Mouse (Mus musculus) mature B cell (primary cell): ENCODE measurements around the gene Slc6a20b.
"Not testable (repeated sequence)": the region's sequence is repeated elsewhere in the genome, so short reads cannot be mapped to it uniquely, and the experiment has no call there.

ENCODE experiments used
- in situ Hi-C: fragments of 300-500 bp; cut with MboI; formaldehyde crosslinking; loops from 2 replicates; pipeline ENCODE4 v1.14.3; 2019

Gene Slc6a20b

DNA sequence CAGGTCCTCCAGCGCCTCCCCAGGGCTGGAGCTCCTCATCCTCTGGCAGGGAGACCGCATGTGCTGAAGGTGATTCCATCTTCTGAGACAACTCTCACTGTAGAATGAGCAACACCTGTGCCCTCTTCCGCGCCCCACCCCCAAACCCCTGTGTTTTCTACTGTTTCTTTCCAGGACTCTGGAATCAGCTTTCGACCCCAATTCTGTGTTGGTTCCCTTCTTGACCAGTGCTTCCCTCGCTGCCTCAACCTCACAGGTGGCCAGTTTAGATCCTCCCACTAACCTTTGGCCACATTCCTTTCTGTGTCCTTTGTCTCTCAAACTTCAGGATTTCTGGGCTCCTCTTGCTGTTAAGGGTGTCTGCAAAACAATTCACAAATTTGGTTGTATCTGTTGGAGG, at the start of gene Slc6a20b:
Slc6a20b (minus strand) TSS at position 285 of the 400 bp plus-strand sequence.
- in situ Hi-C loops, result no loop called here

DNA sequence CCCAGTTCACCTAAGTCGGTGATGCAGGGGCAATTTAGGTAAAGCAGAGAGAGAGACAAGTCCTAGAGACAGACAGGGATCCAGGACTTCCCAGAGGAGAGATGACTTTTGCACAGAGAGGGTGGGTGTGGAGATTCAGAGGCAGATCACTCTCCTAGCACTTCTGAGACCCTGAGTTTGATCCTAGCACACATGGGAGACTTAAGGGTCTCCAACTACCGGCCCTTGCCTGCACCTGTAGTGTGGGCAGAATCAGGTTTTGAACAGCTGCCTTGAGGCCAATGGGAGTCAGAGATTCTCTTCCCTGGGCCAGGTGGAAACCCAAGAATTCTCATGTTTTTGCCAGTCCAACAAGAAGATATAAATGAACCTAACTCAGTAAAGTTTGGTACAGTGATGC, 46.8 kb upstream of the Slc6a20b start:
- in situ Hi-C loops, result no loop called here

DNA sequence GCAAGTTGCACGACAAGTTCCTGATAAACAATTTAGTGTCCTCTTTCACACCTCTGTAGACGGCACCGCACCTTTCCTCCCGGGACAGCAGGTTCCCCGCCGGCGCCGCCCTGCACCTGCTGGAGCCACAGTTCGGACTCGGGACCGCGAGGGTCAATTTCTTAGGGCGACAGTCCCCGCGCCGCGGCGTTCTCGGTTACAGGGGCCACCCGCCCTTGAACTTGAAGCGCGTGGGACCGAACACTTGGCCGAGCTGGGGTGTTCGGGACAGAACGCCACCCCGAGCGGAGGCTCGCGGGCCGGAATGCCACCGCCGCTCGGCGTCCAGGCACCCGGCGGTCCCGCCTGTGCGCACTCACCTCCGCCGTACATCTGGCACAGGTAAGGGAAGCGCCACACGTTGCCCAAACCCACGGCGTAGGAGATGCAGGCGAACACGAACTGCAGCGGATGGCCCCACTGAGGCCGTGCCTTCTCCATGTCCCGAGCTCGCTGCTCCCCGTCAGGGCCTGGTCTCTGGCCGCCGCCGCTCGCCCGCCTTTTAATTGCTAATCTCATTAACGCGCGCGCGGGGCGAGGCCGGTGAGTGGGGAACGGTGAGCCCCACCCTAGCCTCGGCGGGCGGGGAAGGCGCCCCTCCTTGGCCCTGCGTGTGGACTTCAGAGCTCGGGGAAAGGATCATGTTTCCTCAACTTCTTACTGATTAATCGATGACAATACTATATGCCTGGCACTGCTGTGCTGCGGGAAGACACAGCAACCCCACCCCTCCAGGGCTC, 46.2 kb upstream of the Slc6a20b start, which contains the start of the genes Ccr9 and Slc6a20a:
Ccr9 (plus strand) TSS at position 113 of the 779 bp plus-strand sequence.
Slc6a20a (minus strand) TSS at position 559 of the 779 bp plus-strand sequence.
- in situ Hi-C loops, result no loop called here

DNA sequence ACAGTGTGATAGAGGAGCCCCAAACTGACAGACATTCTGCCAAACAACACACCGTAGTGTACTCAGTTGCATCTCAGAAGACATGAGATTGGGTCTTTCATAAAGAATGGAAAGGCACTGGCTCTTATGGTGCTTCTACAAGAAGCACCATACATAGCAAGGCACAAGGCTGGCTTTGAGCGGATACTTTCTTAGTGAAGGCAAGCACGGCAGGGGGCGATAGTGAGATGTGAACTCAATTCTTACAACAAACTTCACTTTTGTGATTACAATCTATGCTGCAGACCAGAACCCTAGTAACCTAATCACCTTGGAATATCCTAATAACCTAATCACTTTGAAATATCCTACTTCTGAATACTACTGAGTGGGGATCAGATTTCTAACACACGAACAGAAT, 33.3 kb upstream of the Slc6a20b start:
- in situ Hi-C loops, result no loop called here

DNA sequence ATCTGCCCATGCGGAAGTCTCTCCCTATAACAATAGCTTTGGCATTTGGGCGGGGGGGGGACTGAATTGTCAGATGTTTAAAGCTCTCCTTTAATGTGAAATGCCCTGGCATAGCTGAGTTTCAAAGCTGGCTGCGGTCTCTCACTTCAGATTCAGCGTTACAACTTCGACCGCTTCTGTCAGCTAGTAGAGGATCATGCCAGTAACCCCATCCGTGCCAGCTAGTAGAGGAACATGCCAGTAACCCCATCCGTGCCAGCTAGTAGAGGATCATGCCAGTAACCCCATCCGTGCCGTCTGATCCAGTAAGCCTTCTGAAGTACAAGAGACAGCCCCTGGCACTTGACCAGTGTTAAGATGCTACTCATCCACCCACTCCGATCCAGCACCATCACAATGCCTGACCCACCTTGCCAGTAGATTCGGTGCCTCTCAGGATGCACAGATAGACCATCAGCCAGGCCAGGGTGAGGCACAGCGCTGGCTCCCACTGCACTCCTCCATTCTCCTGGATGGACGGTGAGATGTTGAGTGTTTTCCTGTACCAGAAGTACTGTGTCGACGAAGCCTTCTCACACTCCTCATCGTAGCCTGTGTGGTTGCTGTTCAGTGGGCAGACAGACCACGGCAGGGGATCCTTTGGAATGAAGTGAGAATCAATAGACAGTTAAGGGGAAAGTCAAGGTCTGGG, 27.8 kb upstream of the Slc6a20b start:
- in situ Hi-C loops, result not testable (repeated sequence)

DNA sequence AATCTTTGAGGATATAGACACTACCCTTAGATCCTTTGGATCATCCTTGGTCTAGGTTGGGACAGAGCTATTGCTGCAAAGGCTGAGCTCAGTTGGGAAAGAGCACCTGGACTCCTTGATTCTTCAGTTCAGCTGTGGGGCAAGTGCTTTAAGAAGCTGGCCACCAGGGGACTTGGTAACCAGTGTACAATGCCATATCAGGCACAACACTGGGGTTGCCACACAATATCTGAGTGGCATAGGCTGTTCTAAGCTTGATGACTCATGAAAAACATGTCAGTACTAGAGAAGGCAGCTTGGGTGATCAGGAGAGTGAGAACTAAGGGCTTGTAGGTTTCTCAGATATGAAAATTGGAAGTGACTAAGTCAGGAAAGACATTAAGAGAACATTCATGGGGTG, 26.6 kb upstream of the Slc6a20b start:
- in situ Hi-C loops, result no loop called here

DNA sequence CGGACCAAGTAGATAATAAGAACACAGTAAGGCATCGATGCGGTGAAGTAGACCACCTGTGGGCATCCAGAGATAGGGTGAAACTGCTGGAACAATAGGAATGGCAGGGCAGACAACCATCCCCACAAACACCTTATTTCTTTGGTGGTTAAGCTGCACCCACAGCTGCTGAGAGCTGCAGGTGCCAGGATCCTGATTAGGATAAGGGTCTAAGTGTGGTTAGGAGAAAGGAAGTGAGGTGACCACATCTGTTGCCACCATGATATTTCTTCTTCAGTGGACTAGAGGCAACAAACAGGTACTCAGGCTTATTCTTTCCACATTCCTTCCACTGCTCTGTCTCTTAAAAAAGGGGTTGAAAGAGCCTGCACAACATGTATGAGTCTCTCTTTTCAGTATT, 25.1 kb upstream of the Slc6a20b start:
- in situ Hi-C loops, result no loop called here

DNA sequence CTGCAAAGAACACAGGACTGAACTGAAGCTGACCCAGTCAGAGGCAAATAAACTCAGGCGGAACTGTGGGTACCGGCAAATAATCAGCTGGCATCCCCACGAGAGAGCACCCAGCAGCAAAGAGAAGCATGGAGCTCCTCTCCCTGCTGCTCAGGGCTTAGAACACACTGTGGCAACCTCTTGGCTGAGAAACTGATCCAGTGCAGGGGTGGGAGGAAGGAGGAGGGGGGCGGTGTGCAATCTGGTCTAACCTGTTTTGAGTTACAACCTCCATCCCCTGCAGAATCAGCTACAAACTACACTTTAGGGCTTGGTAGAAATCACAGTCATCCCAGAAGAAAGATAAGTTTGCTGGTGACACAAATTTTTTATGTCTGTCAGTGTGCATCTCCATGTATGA, 19.0 kb upstream of the Slc6a20b start:
- in situ Hi-C loops, result no loop called here

DNA sequence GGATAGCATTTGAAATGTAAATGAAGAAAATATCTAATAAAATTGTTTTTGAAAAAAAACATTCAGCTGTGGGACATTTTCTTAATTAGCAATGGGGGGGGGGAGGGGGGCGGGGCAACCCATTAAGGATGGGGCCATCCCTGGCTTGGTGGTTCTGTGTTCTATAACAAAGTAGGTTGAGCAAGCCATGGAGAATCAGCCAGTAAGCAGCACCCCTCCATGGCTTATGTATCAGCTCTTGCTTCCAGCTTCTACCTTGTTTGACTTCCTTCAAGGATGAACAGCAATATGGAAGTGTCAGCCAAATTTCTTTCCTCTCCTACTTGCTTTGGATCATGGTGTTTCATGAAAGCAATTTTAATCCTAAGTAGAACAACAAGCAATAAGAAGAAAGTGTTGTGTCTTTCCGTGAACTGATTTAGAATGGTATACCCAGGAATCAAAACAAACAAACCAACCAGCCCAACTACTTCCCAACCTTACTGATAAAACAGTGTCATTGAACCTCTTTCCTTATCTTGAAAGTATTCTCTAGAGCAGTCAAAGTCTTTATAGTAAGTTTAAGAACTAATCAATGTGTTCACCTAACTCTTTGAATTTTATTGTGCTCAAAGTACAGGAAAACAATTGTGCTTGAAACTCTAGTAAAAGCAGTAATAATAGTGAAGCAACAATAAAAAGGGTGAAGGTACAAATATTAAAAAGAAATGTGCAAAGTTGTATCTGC, 17.6 kb upstream of the Slc6a20b start:
- in situ Hi-C loops, result no loop called here

DNA sequence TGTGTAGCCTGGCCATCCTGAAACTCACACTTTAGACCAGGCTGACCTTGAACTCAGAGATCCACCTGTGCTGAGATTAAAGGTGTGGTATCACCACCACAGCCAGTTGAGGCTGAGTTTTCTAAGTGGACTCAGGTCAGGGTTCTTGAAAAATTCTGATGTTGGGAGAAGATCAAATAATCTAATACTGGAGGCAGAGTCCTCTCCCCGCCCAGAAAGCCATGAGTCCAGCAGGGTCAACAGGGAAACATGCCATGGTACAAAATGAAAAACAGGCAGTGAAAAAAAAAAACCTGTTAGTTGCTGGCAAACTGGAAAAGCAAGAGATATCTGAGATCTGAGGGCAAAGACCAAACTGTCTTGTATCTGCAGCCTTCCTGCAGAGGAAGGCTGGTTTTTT, 7.7 kb upstream of the Slc6a20b start:
- in situ Hi-C loops, result no loop called here

DNA sequence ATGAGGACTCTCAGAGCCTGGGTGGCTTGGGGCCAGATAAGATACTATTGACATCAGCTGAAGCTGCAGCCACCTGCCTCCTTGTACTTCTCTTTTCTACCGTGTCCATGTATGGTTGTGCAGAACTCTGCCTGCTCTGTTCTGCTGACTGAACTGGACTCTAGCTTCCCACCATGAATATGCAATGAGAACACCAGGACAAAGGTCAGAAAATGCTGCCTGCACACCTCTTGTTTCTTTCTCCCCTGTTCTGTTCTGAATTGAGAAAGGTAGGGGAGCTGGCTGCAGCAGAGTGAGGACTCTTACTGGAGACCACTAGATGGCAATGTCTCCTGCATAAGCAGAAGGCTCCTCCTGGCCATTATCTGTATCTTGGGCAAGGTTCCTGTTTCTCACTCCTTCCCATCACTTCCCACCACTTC, 6.3 kb upstream of the Slc6a20b start:
- in situ Hi-C loops, result no loop called here

DNA sequence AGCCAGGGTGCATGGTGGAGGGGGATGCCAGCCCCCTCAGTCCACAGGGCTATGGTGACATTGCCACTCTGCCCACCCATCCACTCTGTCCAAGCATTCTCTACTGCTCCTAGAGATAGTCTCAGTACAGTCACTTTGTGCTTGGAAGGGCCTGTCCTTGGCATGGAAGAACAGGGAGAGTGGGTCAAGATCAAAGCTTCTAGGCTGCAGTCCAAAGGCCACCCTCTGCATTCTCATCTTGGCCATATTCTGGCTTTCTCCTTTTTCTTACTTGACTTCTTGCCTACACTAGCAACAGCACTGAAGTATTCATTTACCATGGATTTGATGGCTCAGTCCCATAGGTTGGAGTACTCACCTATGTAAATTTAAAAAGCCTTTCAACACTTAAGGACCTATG, 5.9 kb upstream of the Slc6a20b start:
- in situ Hi-C loops, result no loop called here

DNA sequence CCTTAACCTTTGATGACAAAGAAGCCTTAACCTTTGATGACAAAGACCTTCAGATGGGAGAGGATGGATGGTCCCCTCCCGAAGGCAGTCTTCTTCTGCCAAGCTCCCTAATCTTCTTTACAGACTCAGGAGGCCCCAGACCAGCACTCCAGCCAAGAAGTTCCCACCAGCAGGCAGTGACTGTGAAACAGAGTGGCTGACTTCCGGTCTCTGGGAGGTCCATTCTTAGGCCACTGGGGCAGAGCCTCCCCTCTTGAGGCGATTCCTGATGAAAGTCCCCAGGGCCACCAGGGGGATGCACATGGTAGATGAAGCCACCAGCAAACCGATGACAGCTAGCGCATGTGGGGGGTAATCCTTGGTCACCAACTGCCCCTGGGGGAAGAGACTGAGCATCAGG, 4.4 kb upstream of the Slc6a20b start:
- in situ Hi-C loops, result no loop called here

DNA sequence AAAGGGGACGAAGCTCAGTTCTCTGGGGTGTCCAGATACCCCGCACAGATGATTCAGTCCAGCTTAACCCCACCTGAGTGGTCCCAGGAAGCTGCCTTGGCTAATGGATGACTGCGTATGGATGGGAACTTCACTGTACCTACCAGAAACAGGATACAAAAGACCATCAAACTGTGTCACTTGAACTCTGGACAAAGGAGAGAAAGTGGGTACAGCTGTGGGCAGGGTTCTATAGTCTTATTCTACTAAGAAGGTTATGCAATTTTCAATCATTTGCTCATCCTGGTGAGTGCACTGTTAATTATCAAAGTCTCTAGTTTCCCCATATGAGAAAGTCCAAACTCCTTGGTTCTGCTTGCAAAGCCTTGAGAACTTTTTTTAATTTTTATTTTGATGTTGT, 628 bp upstream of the Slc6a20b start:
- in situ Hi-C loops, result no loop called here

DNA sequence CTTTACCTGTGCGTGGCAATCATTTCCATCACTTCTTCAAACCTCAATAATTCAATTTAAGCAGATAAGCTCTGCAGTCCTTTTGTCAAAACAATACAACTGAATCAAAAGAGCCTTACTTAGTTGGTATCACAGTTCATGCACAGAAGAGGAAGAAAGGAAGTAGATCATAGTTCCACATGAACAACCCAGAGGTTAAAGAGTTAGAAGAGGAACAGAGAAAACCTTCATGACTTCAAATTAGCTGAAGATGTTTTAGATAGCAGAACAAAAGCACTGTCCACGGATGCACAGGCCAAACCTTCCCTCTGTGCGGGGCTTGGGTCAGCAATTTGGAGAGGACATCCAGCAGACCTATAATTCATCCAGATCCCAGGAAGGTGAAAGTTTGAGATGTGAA, 699 bp downstream of the Slc6a20b start:
- in situ Hi-C loops, result no loop called here

DNA sequence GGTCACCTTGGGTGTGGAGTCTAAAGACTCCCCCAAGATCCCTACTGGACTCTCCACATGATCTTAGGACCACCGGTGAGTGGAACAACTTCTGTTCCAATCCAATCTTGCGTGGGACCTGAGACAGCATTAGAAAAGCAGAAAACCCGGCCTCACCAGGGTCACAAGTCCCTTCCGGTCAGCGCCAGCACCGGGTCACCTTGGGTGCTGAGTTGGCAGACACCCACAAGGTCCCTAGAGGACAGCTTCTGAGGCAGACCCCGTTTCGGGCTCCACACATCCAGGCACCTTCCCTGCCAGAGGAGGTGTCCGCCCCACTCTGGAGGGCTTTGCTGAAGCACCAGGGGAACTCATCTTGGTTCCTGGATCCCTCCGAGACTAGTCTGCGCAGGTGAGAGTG, 6.5 kb downstream of the Slc6a20b start:
- in situ Hi-C loops, result no loop called here

DNA sequence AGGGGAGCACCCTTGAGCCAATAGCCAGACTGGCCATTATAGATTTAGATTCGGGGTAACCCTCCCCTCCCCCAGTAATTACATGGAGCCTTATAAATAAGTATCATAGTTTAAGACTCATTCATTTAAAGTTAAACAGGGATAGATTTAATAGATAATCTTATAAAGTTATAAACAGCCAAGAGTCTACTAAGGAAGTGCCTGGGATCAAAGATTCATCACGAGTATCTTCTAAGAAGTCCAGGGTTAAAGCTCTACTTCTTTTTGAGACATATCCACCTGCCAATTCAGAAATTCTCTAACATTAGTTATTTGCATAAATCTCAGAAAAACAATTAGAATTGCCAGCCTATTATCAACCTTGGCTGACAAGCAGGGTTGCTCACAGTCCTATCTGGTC, 7.6 kb downstream of the Slc6a20b start:
- in situ Hi-C loops, result no loop called here

DNA sequence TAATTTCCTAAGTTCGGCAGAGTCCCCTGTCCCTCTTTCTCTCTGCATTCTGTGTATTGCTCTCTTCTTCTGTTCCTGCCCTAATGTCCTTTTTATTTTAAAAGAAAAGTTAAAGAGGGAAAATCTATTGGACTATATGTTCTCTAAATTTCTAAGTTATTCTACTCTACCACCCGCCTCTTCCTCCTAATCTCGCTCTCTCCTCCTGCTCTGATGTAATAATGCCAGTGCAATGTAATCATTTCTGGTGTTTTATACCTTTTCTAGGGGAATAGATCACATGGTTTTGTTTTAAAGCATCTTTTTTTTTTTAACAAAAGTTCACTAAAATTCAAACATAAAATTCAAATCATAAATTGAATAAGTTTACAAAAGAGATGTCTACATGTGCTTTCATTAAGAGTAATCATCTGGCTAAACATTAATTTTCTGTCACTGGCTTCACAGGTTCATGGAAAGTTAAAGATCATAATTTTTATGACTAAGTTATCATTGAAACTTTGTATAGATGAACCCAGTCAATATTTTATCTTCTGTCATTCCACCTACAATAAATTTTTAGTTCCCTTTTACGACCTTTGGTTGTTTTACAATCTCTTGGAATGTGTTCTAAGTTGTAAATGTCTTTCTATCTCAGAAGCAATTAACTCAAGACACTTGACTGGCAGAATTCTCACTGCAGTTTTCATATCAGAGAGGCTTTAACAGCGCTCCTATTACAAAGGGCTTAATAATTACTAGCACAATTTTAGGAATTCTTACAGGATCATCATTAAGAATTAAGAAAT, 11.9 kb downstream of the Slc6a20b start:
- in situ Hi-C loops, result no loop called here

DNA sequence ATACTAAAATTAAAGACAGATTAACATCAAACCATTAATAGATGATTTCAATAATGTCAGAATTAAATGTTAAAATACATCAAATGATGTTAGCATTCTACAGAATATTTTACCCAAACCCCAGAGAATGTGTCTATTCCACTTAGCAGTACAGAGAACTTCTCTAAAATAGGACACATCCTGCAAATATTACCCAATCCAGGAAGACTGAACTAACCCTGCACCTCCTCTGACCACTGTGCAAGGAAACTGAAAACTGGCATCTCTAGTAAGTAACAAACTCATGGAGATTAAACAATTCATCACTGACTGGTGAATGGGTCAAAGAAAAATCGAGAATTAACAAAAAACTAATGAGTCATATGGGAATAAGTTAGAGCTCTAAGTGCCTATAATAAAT, 30.8 kb downstream of the Slc6a20b start:
- in situ Hi-C loops, result no loop called here

DNA sequence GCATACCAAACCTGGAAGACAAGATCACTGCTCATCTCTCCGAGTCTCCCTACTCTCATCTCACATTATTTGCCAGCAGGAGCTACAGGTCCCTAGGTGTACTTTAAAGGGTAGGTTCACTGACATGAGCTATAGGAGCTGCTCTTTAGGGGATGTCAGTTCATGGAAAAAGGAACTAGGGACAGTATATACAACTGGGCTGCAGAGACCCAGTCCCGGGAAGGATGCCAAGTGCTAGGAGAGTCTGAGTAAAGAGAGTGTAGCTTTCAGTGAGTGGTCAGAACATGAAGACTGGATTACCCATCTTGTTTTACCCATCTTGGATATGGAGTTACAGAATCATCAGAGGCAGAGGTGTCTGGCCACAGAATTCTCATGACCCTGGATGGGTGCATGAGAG, 35.0 kb downstream of the Slc6a20b start:
- in situ Hi-C loops, result no loop called here

DNA sequence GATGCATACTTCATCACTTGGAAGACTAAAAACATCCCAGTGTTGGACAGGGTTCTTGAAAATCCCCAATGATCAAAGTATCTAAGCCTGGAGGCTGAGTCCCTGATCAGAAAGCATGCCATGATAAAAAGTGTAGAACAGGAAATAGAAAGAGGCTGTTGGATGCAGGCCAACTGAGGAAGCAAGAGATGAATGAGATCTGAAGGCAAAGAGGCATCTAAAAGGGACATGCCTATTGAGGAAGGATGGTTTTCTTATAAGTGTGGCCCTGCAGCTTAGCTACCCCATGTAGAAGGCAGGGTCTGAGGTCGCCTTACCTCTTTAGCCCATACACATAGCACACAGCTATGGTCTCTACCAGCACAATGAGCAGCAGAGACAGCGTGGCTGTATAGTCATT, 35.5 kb downstream of the Slc6a20b start:
- in situ Hi-C loops, result no loop called here

DNA sequence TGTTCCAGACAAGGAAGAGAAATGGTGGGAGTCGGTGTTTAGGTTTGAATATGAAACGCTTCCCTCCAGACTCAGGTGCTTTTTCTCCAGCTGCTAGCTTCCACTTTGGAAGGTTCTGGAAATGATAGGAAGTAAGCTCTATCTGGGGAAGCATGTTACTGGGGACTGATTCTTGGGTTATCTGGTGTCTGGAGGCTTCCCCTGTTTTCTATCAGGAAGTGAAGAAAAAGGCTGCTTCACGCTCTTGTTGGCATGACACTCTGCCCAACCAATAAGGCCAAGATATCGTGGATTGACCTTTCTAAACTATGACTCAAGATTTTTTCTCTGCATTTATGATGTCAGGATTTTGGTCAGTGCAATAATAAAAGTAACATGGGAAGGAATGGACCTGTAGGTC, 37.2 kb downstream of the Slc6a20b start:
- in situ Hi-C loops, result no loop called here
